Mouse (Mus musculus) embryonic fibroblast, embryonic 13.5 days (primary cell): ENCODE measurements around the gene Oxsm.

Experiments used
- CTCF ChIP-seq: IDR thresholded peaks from 2 replicates; pipeline ENCODE4 v1.5.1; 2011; ENCODE audit warnings: mild to moderate bottlenecking, control low read depth, low read length, moderate library complexity, borderline replicate concordance; ENCODE audit not compliant: insufficient read depth
- POLR2A ChIP-seq: IDR thresholded peaks from 2 replicates; pipeline ENCODE4 v1.6.1; 2011; ENCODE audit warnings: low read depth, mild to moderate bottlenecking, control low read depth, low read length, moderate library complexity

DNA sequence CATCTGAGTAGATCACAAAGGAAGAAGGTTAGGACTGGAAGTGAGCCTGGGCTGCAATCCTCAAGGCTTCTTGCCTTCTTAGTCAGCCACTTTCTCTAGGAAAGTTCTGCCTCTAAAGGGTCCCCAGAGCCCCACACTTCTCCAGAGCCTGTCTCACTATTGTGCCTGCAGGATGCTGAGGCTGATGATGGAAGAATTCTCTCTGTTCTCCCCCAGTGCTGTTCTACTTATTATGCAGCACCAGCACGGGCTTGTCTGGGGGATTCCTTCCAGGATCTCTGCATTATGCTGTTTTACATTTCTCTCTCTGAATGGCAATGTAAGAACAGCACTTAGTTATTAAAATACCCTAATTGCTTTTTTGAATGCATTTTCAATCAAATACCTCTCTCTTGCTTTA lies 16.1 kb downstream of the Oxsm start:
- TF ChIP-seq CTCF (no peak), POLR2A (no peak)
